Mouse (Mus musculus): ENCODE measurements around the gene Adprh. TPM values are rescaled to one million over a fixed set of nuclear protein-coding genes. Genes with fewer than 3 reads are reported as not detected.
"Not testable (repeated sequence)": the region's sequence is repeated elsewhere in the genome, so short reads cannot be mapped to it uniquely, and the experiment has no call there.

The Adprh gene
- total RNA-seq, 4 experiments from 2014 or later, result 53.6 to 58.5 (median 55.7) TPM

DNA sequence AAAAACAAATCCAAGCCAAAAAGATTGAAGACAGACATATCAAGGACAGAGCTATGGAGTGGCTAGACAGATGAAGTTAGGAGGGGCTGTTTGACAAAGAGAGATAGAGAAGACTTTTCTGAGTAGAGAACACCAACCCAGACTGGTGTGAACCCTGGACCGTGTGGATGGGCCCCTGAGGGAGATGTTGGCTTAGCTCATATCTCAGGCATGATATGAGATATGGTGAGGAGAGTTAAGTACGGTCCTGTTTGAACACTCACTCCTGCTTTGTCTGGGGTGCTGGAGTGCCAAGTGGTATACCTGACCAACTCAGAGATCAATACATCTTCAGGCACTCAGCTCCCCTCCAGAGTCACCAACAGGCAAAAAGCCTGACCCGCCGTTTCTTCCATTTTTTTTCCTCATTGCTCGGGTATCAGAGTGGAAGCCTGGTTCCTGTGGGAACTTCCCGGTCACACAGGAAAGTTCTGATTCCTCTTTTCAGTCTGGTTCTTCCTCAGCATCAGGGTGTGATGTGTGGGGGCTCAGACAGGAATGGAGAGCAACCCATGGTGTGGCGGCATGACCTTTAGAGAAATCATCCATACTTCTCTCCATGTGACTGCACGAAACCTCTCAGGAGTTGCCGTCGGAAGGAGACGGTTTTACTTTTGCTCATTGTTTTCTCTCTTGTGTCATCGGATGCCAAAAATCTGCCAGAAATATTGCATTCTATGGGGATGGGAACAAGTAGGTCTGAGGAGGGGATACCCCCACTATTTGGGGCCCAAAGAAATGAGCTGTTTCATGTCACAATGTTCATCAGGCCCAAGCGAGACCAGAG, 14.8 kb upstream of the Adprh start:
- DNase-seq (ENCODE audit: low spot score in 2 of 2), result no peak

DNA sequence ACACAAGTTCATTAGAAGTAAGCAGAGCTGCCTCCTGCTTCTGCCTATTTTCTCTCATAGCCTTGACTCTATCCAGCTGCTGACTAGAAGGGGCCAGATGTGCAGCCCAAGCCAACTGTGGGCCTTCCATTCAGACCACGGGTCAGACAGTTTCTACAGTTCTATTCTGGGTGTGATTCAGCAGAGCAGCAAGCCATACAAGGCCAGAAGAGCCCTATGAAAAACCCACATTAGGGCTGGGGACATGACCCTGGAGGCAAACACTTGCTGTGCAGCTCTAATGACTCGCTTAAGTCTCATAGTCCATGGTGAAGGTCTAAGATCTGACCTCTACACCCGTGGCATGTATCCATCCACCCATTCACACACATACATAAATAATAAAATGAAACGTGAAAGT, 13.6 kb upstream of the Adprh start:
- no peak for DNase-seq (ENCODE audit: low spot score in 2 of 2)

DNA sequence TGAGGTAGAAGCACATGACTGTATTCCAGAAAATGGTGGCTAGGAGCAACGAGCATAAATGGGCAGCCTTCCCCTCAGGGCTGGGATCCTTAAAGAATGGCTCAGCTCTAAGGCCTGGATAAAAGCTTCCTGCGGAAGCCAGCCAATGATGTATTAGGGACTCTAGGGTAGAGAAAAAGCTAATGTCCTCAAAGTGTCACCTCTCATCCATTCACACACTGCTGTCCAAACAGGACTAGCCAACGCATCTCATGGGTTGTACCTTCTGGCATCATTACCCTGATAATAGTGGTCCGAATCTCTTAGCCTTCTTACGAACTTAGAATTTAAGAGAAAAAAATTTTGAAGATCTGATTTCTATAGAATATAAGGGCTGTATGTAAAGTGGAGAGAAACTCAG, 10.8 kb upstream of the Adprh start:
- no peak for DNase-seq (ENCODE audit: low spot score in 2 of 2)

DNA sequence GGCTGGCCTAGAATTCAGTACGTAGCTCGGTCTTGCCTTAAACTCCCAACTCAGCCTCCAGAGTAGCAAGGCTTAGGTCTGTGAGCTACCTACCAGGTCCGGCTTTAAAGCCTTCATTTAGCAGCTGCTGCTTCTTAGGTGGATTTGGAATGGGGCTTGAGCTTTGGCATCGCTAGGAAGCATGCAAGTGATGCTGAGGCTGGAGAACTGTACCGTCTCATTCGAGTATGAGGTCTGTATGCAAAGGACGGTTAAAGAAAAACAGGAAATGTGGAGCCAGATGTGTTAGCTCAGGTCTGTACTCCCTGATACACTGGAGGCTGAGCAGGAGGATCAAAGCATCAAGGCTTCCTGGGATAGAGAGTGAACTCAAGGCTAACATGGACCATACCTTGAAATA, 9.7 kb upstream of the Adprh start:
- no peak for DNase-seq (ENCODE audit: low spot score in 2 of 2)

DNA sequence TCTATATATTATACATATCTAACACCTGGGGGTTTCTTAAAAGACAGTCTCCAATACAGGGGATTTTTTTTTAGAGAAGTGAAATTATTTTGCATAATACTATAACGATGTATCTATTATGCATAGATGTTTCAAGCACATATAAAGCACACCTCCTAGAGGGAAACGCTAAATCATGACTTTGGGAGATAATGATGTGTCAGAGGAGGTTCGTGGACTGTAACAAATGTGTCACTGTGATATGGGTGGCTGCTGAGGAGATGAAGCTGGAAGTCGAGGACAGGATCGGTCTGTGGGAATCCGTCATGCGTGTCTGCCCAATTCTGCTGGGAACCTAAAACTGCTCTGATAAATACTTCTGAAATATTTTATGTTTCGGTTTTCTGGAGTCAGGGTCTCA, 9.2 kb upstream of the Adprh start:
- no peak for DNase-seq (ENCODE audit: low spot score in 2 of 2)

DNA sequence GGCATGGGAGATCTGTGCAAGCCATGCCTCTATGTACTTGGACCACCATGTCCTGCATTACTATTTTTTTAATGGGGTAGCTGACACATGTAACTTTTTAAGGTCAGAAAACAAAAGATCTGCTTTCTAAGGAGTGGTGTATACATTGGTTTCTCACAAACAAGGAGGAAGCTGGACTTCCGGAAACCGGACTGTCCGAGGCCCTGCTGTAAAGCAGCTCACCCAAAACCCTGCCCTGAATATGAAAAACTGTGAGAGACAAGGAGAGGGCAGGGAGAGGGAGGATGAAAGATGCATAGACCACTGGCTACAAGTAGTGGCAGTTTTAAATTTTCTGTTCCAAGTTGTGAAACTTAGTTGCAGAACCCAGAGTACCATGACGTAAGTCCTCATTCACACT, 7.5 kb upstream of the Adprh start:
- no peak for DNase-seq (ENCODE audit: low spot score in 2 of 2)

DNA sequence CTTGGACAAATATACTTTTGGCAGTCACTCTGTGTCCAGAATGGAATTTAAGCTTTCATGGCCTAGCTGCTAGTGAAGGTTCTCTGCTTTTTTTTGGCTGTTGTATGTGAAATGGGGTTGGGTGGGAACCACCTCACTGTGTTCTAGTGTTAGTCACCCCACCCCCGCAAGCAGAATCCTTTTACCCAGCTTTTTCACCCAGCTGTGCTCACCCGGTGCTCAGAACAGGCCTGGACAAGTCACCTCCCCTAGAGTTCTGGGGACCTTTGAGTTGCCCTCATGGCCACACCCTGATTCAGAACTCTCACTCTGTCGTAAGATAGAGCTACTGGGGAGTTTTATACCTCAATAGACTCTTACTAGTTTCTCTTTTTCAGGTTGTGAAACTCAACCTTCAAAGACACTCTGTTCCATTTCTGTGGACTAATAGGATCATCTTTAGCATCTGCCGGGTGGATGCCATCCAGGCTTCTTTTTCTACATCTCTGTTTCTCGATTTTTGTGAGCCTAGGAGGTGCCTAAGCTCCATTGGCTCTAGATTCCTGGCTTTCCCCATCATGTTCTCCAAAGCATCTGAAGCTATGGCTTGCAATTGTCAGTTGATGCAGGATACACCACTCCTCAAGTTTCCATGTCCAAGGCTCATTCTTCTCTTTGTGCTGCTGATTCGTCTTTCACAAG, 6.2 kb upstream of the Adprh start:
- DNase-seq (ENCODE audit: low spot score in 2 of 2), result no peak

DNA sequence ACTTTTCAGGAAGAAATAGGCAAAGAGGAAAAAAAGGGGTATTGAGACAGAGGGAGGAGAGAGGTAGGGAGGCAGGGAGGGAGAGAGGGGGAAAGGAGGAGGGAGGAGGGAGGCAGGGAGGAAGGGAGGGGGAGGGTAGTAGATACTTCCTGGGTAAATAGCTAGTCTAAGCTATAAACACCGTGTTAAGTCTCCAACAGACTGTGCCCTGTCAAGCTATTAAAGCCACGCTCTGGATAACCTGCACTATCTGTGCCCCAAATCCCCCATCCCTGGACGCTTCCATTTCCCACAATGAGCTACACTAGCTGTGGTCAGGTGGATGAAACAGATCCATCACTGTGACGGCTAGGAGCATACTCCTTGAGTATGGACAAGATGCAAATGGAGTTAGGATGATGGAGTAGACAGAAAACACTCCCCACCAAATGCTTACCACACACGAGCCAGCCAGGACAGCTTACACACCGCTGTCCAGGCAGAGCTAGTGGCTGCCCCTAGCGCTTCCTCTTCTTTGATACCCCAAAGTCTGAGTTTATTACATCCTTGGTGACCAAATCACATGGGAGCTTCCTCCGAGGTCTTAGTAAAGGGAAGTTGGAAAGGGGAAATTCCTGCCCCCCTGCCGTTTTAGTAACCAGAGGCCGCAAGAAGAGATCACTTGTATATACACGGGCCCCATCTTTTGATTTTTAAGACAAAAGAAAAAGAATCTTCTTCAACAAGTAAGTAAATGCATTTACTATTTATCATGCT, 4.5 kb upstream of the Adprh start:
- no peak for DNase-seq (ENCODE audit: low spot score in 2 of 2)

DNA sequence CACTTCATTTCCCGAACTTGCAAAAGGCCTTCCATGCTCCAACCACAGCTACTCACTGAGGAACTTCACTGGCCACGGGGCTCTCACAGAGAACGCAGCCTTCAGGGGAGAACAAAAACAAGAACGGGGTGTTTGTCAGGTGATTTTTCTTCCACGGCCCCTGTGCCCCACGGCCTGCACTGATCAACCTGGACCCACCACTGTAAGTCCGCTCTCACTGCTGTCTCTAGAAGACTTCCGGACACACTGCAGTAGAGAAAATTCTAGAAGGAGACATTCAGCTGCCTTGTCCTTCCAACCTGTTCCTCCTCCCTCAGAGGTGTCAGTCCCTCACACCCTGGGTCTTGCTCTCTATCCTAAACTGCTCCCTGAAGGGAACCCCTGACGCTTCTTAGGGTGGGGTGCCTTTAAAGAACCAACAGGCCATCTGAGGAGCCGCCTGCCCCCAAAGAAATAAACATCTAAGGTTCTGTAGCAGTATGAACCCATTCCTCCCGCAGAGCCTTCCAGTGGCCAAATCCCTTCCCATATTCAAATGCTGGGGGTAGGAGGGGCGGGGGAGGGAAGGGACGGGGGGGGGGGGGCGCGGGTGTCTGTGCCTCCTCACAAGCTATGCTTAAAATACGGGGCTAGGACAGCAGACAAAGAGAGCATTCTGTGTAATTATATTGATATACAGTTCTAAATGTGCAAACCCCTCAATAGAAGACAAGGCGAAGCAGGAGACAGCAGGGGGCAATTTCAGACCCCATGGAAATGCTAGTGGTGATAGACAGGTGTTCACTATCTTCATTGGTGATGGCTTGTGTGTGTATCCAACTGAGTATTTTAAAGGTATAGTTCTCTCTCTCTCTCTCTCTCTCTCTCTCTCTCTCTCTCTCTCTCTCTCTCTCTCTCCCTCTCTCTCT, 3.3 kb upstream of the Adprh start, which contains the start of gene Cd80:
Gene Cd80, plus strand, starts transcription at position 51 of the 908 bp plus-strand sequence.
- no peak for DNase-seq (ENCODE audit: low spot score in 2 of 2)

DNA sequence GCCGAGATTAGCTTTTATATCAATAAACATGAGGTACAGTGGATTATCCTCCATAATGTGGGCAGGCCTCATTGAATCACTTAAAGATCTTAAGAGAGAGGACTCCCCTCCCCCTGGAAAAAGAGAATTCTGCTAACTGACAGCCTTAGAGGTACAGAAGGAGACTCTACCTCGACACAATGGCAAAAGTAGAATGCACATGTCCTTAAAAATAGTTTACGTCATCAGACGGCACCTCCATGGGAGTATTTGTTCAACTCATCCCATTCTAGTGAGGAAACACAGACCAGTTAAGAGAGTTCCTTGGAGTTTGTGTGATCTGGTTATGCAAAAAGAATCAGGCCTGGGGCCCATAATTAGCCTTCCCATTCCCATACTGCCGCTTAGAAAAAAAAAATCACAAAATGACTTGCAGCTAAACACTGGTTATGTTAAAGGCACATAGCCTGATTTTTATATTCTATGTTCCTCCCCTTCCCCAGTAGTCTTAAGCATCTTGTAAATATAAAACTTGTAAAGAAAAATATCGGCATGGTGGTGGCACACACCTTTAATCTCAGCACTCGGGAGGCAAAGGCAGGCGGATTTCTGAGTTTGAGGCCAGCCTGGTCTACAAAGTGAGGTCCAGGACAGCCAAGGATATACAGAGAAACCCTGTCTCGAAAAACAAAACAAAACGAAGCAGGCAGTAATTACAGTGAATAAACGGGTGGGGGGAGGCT, 2.2 kb upstream of the Adprh start:
- DNase-seq (ENCODE audit: low spot score in 2 of 2), result no peak

DNA sequence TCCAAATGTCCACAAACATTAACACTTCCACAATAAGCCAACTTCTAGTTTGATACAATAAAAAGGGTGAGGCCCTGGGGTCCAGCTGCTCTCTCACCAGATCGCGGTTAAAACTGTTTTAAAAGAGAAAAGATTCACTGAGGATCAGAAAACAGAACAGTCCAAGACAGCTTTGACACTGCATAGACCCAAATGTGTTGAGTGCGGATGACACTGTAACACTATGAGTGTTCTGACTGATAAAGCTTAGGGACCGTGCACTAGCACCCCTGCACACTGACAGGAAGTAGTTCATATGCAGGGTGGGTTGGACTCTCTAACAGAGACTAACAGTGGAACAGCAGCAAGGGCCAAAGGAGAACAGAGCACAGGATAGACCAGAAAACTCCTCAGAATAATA, 1.4 kb upstream of the Adprh start:
- no peak for DNase-seq (ENCODE audit: low spot score in 2 of 2)

DNA sequence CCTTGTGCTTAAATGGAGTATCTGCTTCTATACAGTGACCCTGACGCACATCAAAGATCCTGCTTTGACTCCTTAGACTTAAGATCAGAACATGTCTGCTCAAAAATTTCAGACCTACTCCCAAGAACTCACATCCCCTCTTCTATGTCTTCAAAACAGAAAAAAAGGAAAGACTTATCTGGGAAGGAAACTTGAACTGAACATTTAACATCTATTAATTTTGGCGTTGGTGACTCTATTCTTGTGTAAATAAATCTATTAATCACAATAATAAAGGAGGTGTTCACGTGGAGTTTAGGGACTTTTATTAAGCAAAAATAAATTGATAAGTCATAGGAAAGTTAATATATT, 675 bp upstream of the Adprh start:
- no peak for DNase-seq (ENCODE audit: low spot score in 2 of 2)

DNA sequence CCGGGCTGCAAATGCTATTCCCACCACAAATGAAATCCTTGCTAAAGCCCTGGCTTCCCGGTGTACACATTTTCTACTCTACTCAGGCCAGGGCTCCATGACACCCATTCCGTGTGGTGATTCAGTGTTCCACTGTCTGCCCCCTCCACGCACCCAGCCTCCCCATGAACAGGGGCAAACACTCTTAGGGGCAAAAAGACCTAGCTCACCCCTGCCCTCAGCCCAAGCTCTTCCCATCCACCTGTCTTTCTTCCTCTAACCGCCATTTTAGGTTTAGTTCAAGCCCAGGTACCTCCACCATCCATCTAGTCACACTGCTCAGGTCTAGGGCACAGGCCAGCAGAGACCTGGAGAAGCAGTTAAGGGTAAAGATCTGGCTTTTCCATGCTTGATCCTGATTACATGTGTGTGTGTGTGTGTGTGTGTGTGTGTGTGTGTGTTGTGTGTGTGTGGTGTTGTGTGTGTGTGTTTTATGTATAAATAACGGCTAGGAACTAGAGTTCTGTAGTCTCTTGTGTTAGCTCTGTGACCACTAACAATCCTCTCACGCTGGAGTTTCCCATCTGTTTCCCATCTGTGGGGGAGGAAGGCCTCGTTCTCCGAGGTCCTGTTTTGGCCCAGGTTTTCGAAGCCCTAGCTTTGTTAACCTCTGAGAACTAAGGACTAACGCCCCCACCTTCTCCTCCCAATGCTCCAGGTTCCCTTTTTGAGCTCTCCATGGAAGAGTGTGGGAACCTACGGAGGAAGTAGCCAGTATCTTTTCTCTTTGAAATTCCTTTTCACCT, 890 bp downstream of the Adprh start:
- no peak for DNase-seq (ENCODE audit: low spot score in 2 of 2)

DNA sequence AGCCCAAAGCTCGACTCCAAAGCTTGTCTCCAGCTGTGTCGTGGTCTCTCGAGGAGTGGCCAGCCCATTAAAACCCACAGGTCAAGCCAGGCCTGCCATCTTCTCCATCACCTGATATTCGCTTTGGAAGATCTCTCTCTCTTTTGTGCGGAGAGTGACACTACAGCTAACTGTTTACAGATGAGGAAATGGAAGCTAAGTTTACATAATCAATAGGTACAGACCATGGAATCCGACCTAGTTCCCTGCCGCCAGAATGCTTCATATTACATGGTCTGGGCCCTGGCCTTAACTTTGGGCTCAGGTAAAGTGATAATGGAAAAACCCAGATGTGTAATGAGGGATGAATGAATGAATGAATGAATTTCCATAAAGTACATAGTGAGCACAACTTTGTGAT, 1.8 kb downstream of the Adprh start:
- DNase-seq (ENCODE audit: low spot score in 2 of 2), result no peak

DNA sequence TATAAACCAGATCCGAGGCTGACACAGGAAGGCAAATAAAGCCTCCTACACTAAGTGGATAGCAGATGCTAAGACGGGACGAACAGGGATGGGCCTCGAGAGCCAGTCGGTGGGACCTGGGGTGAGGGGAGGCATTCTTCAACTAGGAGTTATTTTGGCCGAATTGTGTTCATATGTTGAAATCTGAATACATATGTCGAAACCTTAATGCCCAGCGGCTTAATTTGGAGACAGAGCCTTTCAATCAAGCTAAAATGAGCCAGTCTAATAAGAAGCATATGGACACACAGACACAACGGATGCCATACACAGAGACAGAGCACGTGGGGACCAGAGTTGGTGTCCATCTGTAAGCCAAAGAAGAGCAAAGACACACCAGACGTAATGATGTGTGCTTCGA, 4.0 kb downstream of the Adprh start:
- no peak for DNase-seq (ENCODE audit: low spot score in 2 of 2)

DNA sequence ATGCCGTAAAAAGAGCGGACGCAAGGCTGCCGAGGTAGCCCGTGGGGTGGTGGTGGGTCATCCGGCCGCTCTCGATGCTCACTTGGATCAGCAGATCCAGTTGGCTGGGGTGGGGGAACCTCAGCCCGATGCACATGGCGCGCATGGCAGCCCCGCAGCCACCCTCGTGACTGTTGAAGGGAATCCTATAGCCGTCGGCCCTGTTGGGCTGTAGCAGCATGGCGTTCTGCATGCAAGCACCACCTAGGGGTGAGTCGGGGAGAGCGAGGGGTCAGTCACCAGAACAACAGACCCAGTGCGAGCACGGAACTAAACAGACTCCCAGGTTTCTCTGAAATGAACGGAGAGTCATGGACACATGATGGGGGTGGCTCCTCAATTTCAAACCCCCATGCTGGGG, 5.1 kb downstream of the Adprh start:
- no peak for DNase-seq (ENCODE audit: low spot score in 2 of 2)

DNA sequence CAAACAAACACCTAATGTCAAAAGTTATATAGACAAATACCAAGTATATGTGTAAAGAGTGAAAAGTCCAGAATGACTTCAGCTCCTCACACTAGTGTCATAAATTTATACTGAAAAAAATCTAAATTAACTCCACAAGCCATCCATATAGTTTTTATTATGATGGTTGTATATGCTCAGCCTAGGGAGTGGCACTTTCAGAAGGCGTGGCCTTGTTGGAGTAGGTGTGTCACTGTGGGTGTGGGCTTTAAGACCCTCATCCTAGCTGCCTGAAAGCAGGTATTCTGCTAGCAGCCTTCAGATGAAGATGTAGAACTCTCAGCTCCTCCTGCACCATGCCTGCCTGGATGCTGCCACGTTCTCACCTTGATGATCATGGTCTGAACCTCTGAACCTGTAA, 6.4 kb downstream of the Adprh start:
- not testable (repeated sequence) for DNase-seq (ENCODE audit: low spot score in 2 of 2)

DNA sequence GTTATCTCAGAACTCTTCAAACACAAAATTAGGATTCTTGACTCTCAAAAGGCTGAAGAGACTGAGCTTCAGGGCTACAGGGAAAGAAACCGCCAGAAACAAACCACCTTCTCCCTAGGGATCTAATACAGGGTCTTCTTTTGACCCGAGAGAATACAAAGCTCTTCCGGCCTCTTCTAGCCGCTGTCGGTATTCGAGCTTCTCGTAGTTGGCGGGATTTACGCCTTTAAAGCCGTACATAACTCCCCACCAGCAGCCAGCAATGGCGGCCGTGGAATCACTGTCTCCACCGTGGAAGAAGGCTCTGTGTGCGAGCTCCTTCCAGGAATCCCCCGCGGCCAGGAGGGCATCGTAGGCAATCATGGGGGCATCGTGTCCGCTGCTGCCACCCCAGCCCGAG, 6.9 kb downstream of the Adprh start:
- DNase-seq (ENCODE audit: low spot score in 2 of 2), result no peak

DNA sequence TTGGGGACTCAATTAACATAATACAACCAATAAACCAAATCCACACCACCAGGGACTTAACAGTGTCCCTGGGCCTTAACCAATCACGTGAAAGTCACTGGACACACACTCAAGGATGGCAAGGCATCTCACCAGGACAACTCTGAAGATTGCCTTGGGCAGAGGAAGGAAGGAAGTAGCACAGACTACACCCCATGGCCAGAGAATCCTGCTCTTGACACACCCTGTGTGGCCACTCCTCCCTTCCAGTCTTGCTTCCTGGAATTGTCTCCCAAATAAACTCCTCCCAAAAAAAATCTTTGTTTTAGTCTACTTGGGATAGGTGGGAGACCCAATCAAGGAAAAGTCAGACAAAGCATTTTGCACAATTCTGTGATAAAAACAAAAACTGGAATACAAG, 7.5 kb downstream of the Adprh start:
- no peak for DNase-seq (ENCODE audit: low spot score in 2 of 2)
